Comparison of ENCODE assay signal across 8 mouse cellular contexts in the genomic region with DNA sequence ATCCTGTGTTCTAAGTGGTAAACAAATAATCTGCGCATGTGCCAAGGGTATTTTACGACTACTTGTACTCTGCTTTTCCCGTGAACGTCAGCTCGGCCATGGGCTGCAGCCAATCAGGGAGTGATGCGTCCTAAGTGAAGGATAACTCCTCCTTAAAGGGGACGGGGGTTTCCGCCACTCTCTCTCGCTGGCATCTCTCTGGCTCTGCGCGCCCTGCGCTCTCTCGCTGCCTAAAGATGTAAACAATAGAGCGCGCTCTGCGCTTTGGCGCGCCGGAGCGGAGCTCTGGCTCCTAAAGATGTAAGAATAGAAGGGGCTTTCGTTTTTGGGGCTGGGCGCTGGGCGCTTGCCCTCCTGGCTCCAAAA.
A peak's percentile ranks its signal among the peaks of the same experiment; 100 is the strongest.
DNase-seq lines count a peak whose midpoint lies in the region; ATAC-seq and TF ChIP-seq lines count a peak whose summit lies in the region.
"Not testable (repeated sequence)": the region's sequence is repeated elsewhere in the genome, so short reads cannot be mapped to it uniquely, and the experiment has no call there.

No protein-coding gene starts in this region.

- H3K4me1 ChIP-seq in embryonic facial prominence, embryonic 10.5 days; hindbrain, postnatal 0 days (ENCODE audit: insufficient read depth, low read length); neural tube, embryonic 14.5 days (ENCODE audit: control insufficient read depth, insufficient read depth, low read length): not testable (repeated sequence)

- peak overlapping the region; percentile 60 for H3K4me3 ChIP-seq in embryonic facial prominence, embryonic 10.5 days
- H3K4me3 ChIP-seq in hindbrain, postnatal 0 days (ENCODE audit: low read length): peak overlapping the region; percentile 43
- peak overlapping the region; percentile 36 for H3K4me3 ChIP-seq in neural tube, embryonic 14.5 days (ENCODE audit: low read depth, low read length)

- H3K36me3 ChIP-seq in embryonic facial prominence, embryonic 10.5 days (replicated peaks); hindbrain, postnatal 0 days (ENCODE audit: insufficient read depth, low read length); neural tube, embryonic 14.5 days (ENCODE audit: control insufficient read depth, insufficient read depth, low read length): not testable (repeated sequence)

- not testable (repeated sequence) for TF ChIP-seq CTCF in hindbrain, postnatal 0 days (IDR thresholded peaks at IDR 0.05; ENCODE audit: low read depth)

- ATAC-seq in hindbrain, postnatal 0 days: peak; percentile 79
- ATAC-seq in neural tube, embryonic 14.5 days (ENCODE audit: low read depth): peak; percentile 84

- WGBS in embryonic facial prominence, embryonic 10.5 days: 16% methylated on average over 23 of the region's 23 CpGs
- 35% methylated on average over 21 of the region's 23 CpGs for WGBS in hindbrain, postnatal 0 days
- WGBS in neural tube, embryonic 14.5 days: 19% methylated on average over 21 of the region's 23 CpGs

- DNase-seq in adrenal gland, adult 2 months: peak; percentile 19
- peak; percentile 45 for DNase-seq in embryonic facial prominence, embryonic 10.5 days (ENCODE audit: low spot score)
- DNase-seq in heart, adult 11 months: peak; percentile 98
- peak; percentile 53 for DNase-seq in hindbrain, postnatal 0 days (ENCODE audit: low spot score)
- DNase-seq in layer of hippocampus, postnatal 36 days: peak; percentile 33 to 58
- peak; percentile 26 to 53 for DNase-seq in lung, adult 18-20 months
- DNase-seq in thymus, postnatal 0 days (ENCODE audit: low spot score): peak; percentile 35

- peak overlapping the region; percentile 87 for H3K27ac ChIP-seq in embryonic facial prominence, embryonic 10.5 days (replicated peaks)
- H3K27ac ChIP-seq in hindbrain, postnatal 0 days: peak overlapping the region; percentile 67
- H3K27ac ChIP-seq in neural tube, embryonic 14.5 days (ENCODE audit: low read depth, low read length): peak overlapping the region; percentile 86

- not testable (repeated sequence) for H3K9me3 ChIP-seq in embryonic facial prominence, embryonic 10.5 days; hindbrain, postnatal 0 days (ENCODE audit: low read length); neural tube, embryonic 14.5 days (ENCODE audit: control insufficient read depth, low read length)

- peak overlapping the region; percentile 49; the same call in 1 of the 2 replicates for H3K9ac ChIP-seq in hindbrain, postnatal 0 days (replicated peaks; ENCODE audit: low read length)
- peak overlapping the region; percentile 67 for H3K9ac ChIP-seq in neural tube, embryonic 14.5 days (replicated peaks; ENCODE audit: low read depth, low read length)

- peak overlapping the region; percentile 58 for H3K4me2 ChIP-seq in hindbrain, postnatal 0 days (ENCODE audit: low read depth, low read length)
- H3K4me2 ChIP-seq in neural tube, embryonic 14.5 days (ENCODE audit: low read depth, low read length): peak overlapping the region; percentile 56

- H3K27me3 ChIP-seq in embryonic facial prominence, embryonic 10.5 days (replicated peaks; ENCODE audit: low read depth, poor library complexity, severe bottlenecking); hindbrain, postnatal 0 days (ENCODE audit: insufficient read depth, low read length); neural tube, embryonic 14.5 days (ENCODE audit: control insufficient read depth, insufficient read depth, low read length): not testable (repeated sequence)

Comparison
In these comparisons a context has a peak if more than half of its experiments do, and no peak if none do; other contexts are left out.
1. Peak in every context shown above with its lines: DNase-seq, ATAC-seq, H3K4me3 ChIP-seq and H3K27ac ChIP-seq.
2. DNase-seq: peak in every context shown above with its lines; median percentile 98 in heart, adult 11 months; 53 in hindbrain, postnatal 0 days; 46 in layer of hippocampus, postnatal 36 days; 45 in embryonic facial prominence, embryonic 10.5 days; 40 in lung, adult 18-20 months; 35 in thymus, postnatal 0 days; 19 in adrenal gland, adult 2 months.